Mouse (Mus musculus) layer of hippocampus, adult 8-10 months (tissue): Measurements from ENCODE around the gene Scnn1a. TPM values are rescaled to one million over a fixed set of nuclear protein-coding genes. Genes with fewer than 3 reads are reported as not detected.

ENCODE experiments used
- DNase-seq, 2 experiments: peaks; one replicate each; pipeline ENCODE4 v3.0.0; 2022; ENCODE audit warnings: low spot score in 2 of 2
- total RNA-seq, 4 experiments: library from RNA; stranded (reverse); gene quantifications; 2 replicates each; pipeline ENCODE4 v1.2.4; 2022

Gene Scnn1a
- total RNA-seq, 4 experiments from 2014 or later: 4.3 to 5.6 (median 5.3) TPM

GRCm38 (mm10) chr6:125340244-125340643 is 19.8 kb downstream of the Scnn1a start:
- no peak for DNase-seq

GRCm38 (mm10) chr6:125342198-125342597 is 21.7 kb downstream of the Scnn1a start:
- DNase-seq: no peak

- no peak for DNase-seq
Measured at GRCm38 (mm10) chr6:125344084-125344483, 23.6 kb downstream of the Scnn1a start.

- no peak for DNase-seq
Measured at GRCm38 (mm10) chr6:125344866-125345265, 24.4 kb downstream of the Scnn1a start.

GRCm38 (mm10) chr6:125345625-125346024 is 25.2 kb downstream of the Scnn1a start:
- no peak for DNase-seq

- no peak for DNase-seq
Measured at GRCm38 (mm10) chr6:125346029-125346428, 25.6 kb downstream of the Scnn1a start.

GRCm38 (mm10) chr6:125348721-125349574 is 28.5 kb downstream of the Scnn1a start, which contains the start of gene Tnfrsf1a:
Gene Tnfrsf1a (plus strand): TSS chr6:125349362.
- DNase-seq: no peak

GRCm38 (mm10) chr6:125349575-125350230 is 29.2 kb downstream of the Scnn1a start:
- DNase-seq: no peak

GRCm38 (mm10) chr6:125350231-125350994 is 30.0 kb downstream of the Scnn1a start:
- DNase-seq: no peak

- no peak for DNase-seq
Measured at GRCm38 (mm10) chr6:125350995-125351324, 30.5 kb downstream of the Scnn1a start.

- no peak for DNase-seq
Measured at GRCm38 (mm10) chr6:125351368-125352045, 31.0 kb downstream of the Scnn1a start.

- no peak for DNase-seq
Measured at GRCm38 (mm10) chr6:125352046-125352384, 31.6 kb downstream of the Scnn1a start.

GRCm38 (mm10) chr6:125352811-125353210 is 32.4 kb downstream of the Scnn1a start:
- no peak for DNase-seq

- no peak for DNase-seq
Measured at GRCm38 (mm10) chr6:125353221-125353620, 32.8 kb downstream of the Scnn1a start.

- no peak for DNase-seq
Measured at GRCm38 (mm10) chr6:125353655-125354054, 33.2 kb downstream of the Scnn1a start.

- DNase-seq: no peak
Measured at GRCm38 (mm10) chr6:125354352-125355151, 34.1 kb downstream of the Scnn1a start.

GRCm38 (mm10) chr6:125355197-125355741 is 34.8 kb downstream of the Scnn1a start:
- no peak for DNase-seq

GRCm38 (mm10) chr6:125356264-125356663 is 35.8 kb downstream of the Scnn1a start:
- DNase-seq: no peak

GRCm38 (mm10) chr6:125357334-125357733 is 36.9 kb downstream of the Scnn1a start:
- no peak for DNase-seq

GRCm38 (mm10) chr6:125359999-125360398 is 39.5 kb downstream of the Scnn1a start:
- no peak for DNase-seq
